Mouse (Mus musculus) cortical plate, adult 2 months (tissue): ENCODE data around the gene Asic3.

Experiments used
- CTCF ChIP-seq: fragments of 200-500 bp; IDR thresholded peaks from 2 replicates; pipeline ENCODE4 v1.5.1; 2011; ENCODE audit warnings: mild to moderate bottlenecking, control low read depth, low read length; ENCODE audit not compliant: insufficient read depth; ENCODE audit errors: extremely low read depth
- POLR2A ChIP-seq: fragments of 200-500 bp; IDR thresholded peaks from 2 replicates; pipeline ENCODE4 v1.6.1; 2011; ENCODE audit warnings: mild to moderate bottlenecking, low read length, control low read depth; ENCODE audit not compliant: insufficient read depth; ENCODE audit errors: extremely low read depth

DNA sequence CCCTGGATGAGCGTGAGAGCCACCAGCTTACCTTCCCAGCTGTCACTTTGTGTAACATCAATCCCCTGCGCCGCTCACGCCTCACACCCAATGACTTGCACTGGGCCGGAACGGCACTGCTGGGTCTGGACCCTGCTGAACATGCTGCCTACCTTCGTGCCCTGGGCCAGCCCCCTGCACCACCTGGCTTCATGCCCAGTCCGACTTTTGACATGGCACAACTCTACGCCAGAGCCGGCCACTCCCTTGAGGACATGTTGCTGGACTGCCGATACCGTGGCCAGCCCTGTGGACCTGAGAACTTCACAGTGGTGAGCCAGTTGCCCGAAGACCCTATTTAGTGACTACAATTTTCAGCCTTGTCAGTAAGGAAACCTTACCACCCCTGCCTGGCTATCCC is 746 bp downstream of the Asic3 start:
- no peak for TF ChIP-seq POLR2A
- no peak for TF ChIP-seq CTCF
